Mouse (Mus musculus) embryonic facial prominence, embryonic 13.5 days (tissue): ENCODE measurements around the gene Cbx7. TPM values are rescaled to one million over a fixed set of nuclear protein-coding genes. Genes with fewer than 3 reads are reported as not detected.

Experiments used
- ATAC-seq: fragments of 200-750 bp; cut with Nextera tagmentation; 2 replicates; pipeline ENCODE4 v1.8.0; 2017; ENCODE audit warnings: low read depth; ENCODE audit not compliant: insufficient number of reproducible peaks, insufficient read depth, low FRiP score, low TSS enrichment
- H3K27ac ChIP-seq: fragments of 300-500 bp; sonication (generic); 2 replicates; pipeline ENCODE4 v1.5.1; 2015; ENCODE audit warnings: moderate library complexity, mild to moderate bottlenecking, inconsistent platforms
- H3K27me3 ChIP-seq: fragments of 300-500 bp; sonication (generic); 2 replicates; pipeline ENCODE4 v1.6.1; 2015; ENCODE audit warnings: mild to moderate bottlenecking, inconsistent platforms
- H3K36me3 ChIP-seq: fragments of 300-500 bp; sonication (generic); 2 replicates; pipeline ENCODE4 v1.6.1; 2015; ENCODE audit warnings: mild to moderate bottlenecking, inconsistent platforms
- H3K4me1 ChIP-seq: fragments of 300-500 bp; sonication (generic); 2 replicates; pipeline ENCODE4 v1.6.1; 2015; ENCODE audit warnings: inconsistent platforms
- H3K4me2 ChIP-seq: fragments of 300-500 bp; sonication (generic); 2 replicates; pipeline ENCODE4 v1.6.1; 2015; ENCODE audit warnings: moderate library complexity, mild to moderate bottlenecking, inconsistent platforms
- H3K4me3 ChIP-seq: fragments of 300-500 bp; sonication (generic); 2 replicates; pipeline ENCODE4 v1.5.1; 2015; ENCODE audit warnings: mild to moderate bottlenecking, inconsistent platforms
- H3K9ac ChIP-seq: fragments of 300-500 bp; sonication (generic); 2 replicates; pipeline ENCODE4 v1.6.1; 2015; ENCODE audit warnings: mild to moderate bottlenecking, inconsistent platforms
- H3K9me3 ChIP-seq: fragments of 300-500 bp; sonication (generic); 2 replicates; pipeline ENCODE4 v1.6.1; 2016; ENCODE audit warnings: inconsistent platforms
- WGBS: fragments of 180-500 bp; shearing (Covaris S2); methylation state at CpG from one replicate; pipeline ENCODE4 v1.1.7; 2015; ENCODE audit warnings: mixed read lengths; 5-methylcytosine and 5-hydroxymethylcytosine counted together
- polyA plus RNA-seq: library from polyadenylated mRNA; unstranded; fragments of >200 nt; fragmentation: Nextera tagmentation; extraction: Ambion mirVana; gene quantifications from 2 replicates; pipeline ENCODE4 v1.2.1, GENCODE M21; 2015

Gene Cbx7
- polyA plus RNA-seq, 1 experiment from 2014 or later: 2.5 TPM

- Histone ChIP-seq H3K4me1 (peaks cover 7% of the 10 kb centered on the region; the same call in 1 of the 2 replicates), H3K4me2 (no peak overlapping the region), H3K36me3 (no peaks in the 10 kb centered on the region), H3K9me3 (no peaks in the 10 kb centered on the region), H3K9ac (no peak overlapping the region), H3K27me3 (no peaks in the 10 kb centered on the region), H3K27ac (no peak overlapping the region), H3K4me3 (no peak overlapping the region)
- WGBS: 85% methylated on average over 5 of the region's 5 CpGs
- ATAC-seq: no peak
Measured at GRCm38 (mm10) chr15:79884820-79885219, 86.1 kb downstream of the Cbx7 start.

GRCm38 (mm10) chr15:79883352-79883822, 87.5 kb downstream of the Cbx7 start:
- peak; percentile 75 for ATAC-seq
- H3K27me3 ChIP-seq: no peaks in the 10 kb centered on the region
- peak overlapping the region; percentile 53 for H3K4me3 ChIP-seq
- under 1% methylated on average over 30 of the region's 30 CpGs for WGBS
- H3K9ac ChIP-seq: peak overlapping the region; percentile 75
- peak overlapping the region; percentile 64 for H3K4me2 ChIP-seq
- H3K27ac ChIP-seq: peak overlapping the region; percentile 82
- H3K9me3 ChIP-seq: no peaks in the 10 kb centered on the region
- no peaks in the 10 kb centered on the region for H3K36me3 ChIP-seq
- peaks cover 19% of the 10 kb centered on the region for H3K4me1 ChIP-seq

GRCm38 (mm10) chr15:79882623-79883267, 88.2 kb downstream of the Cbx7 start:
- Histone ChIP-seq H3K27me3 (no peaks in the 10 kb centered on the region), H3K9ac (peak overlapping the region; percentile 75; the same call in 1 of the 2 replicates), H3K27ac (no peak overlapping the region), H3K4me1 (peaks cover 19% of the 10 kb centered on the region), H3K9me3 (no peaks in the 10 kb centered on the region), H3K4me3 (peak overlapping the region; percentile 53), H3K36me3 (no peaks in the 10 kb centered on the region), H3K4me2 (peak overlapping the region; percentile 64)
- WGBS: 25% methylated on average over 19 of the region's 19 CpGs
- ATAC-seq: no peak

- 86% methylated on average over 3 of the region's 3 CpGs for WGBS
- ATAC-seq: no peak
- no peaks in the 10 kb centered on the region for H3K9me3 ChIP-seq
Measured at GRCm38 (mm10) chr15:79880477-79880876, 90.4 kb downstream of the Cbx7 start.

GRCm38 (mm10) chr15:79879319-79879718, 91.6 kb downstream of the Cbx7 start:
- peak; percentile 75 for ATAC-seq
- 38% methylated on average over 13 of the region's 13 CpGs for WGBS
- Histone ChIP-seq H3K4me2 (peak overlapping the region; percentile 37), H3K4me1 (peaks cover 19% of the 10 kb centered on the region), H3K36me3 (no peaks in the 10 kb centered on the region), H3K9me3 (no peaks in the 10 kb centered on the region), H3K27me3 (no peaks in the 10 kb centered on the region), H3K27ac (peak overlapping the region; percentile 89), H3K4me3 (no peak overlapping the region), H3K9ac (0 out of 2 replicates have a peak overlapping the region, but pooled peaks have one; percentile 21)

More at GRCm38 (mm10) chr15:79880477-79880876, 90.4 kb downstream of the Cbx7 start:
- H3K4me3 ChIP-seq: no peak overlapping the region
- no peaks in the 10 kb centered on the region for H3K27me3 ChIP-seq
- H3K4me2 ChIP-seq: no peak overlapping the region
- H3K9ac ChIP-seq: no peak overlapping the region
- H3K36me3 ChIP-seq: no peaks in the 10 kb centered on the region
- no peak overlapping the region for H3K27ac ChIP-seq
- peaks cover 19% of the 10 kb centered on the region for H3K4me1 ChIP-seq

GRCm38 (mm10) chr15:79878725-79879136, 92.2 kb downstream of the Cbx7 start:
- Histone ChIP-seq H3K4me1 (peaks cover 19% of the 10 kb centered on the region), H3K27ac (peak overlapping the region; percentile 89), H3K9me3 (no peaks in the 10 kb centered on the region), H3K4me3 (no peak overlapping the region), H3K4me2 (peak overlapping the region; percentile 37), H3K9ac (0 out of 2 replicates have a peak overlapping the region, but pooled peaks have one; percentile 21), H3K36me3 (no peaks in the 10 kb centered on the region), H3K27me3 (no peaks in the 10 kb centered on the region)
- no peak for ATAC-seq
- WGBS: 65% methylated on average over 6 of the region's 6 CpGs

GRCm38 (mm10) chr15:79875261-79875995, 95.5 kb downstream of the Cbx7 start:
- Histone ChIP-seq H3K4me3 (no peak overlapping the region), H3K27ac (no peak overlapping the region), H3K36me3 (no peaks in the 10 kb centered on the region), H3K9ac (no peak overlapping the region), H3K9me3 (no peaks in the 10 kb centered on the region; the same call in 1 of the 2 replicates), H3K27me3 (no peaks in the 10 kb centered on the region), H3K4me2 (no peak overlapping the region), H3K4me1 (peaks cover 12% of the 10 kb centered on the region)
- ATAC-seq: no peak
- 84% methylated on average over 18 of the region's 18 CpGs for WGBS

GRCm38 (mm10) chr15:79873995-79874394, 96.9 kb downstream of the Cbx7 start:
- no peak overlapping the region for H3K9ac ChIP-seq
- 59% methylated on average over 2 of the region's 2 CpGs for WGBS
- H3K27me3 ChIP-seq: no peaks in the 10 kb centered on the region
- no peak for ATAC-seq
- 0 out of 2 replicates have a peak, but pooled peaks cover 6% of the 10 kb centered on the region for H3K4me1 ChIP-seq
- H3K4me2 ChIP-seq: no peak overlapping the region
- H3K9me3 ChIP-seq: peaks cover 4% of the 10 kb centered on the region; the same call in 1 of the 2 replicates
- H3K4me3 ChIP-seq: no peak overlapping the region
- H3K36me3 ChIP-seq: no peaks in the 10 kb centered on the region
- no peak overlapping the region for H3K27ac ChIP-seq

- Histone ChIP-seq H3K4me3 (no peak overlapping the region), H3K27ac (no peak overlapping the region), H3K9ac (no peak overlapping the region), H3K27me3 (no peaks in the 10 kb centered on the region), H3K36me3 (no peaks in the 10 kb centered on the region), H3K4me1 (0 out of 2 replicates have a peak, but pooled peaks cover 2% of the 10 kb centered on the region), H3K9me3 (peaks cover 5% of the 10 kb centered on the region; the same call in 1 of the 2 replicates), H3K4me2 (no peak overlapping the region)
- ATAC-seq: no peak
- WGBS: 87% methylated on average over 8 of the region's 8 CpGs
Measured at GRCm38 (mm10) chr15:79873545-79873944, 97.4 kb downstream of the Cbx7 start.

GRCm38 (mm10) chr15:79867260-79868002, 103.5 kb downstream of the Cbx7 start:
- Histone ChIP-seq H3K4me2 (no peak overlapping the region), H3K27ac (no peak overlapping the region), H3K9me3 (peaks cover 8% of the 10 kb centered on the region; the same call in 1 of the 2 replicates), H3K27me3 (no peaks in the 10 kb centered on the region), H3K4me3 (no peak overlapping the region), H3K9ac (no peak overlapping the region), H3K4me1 (no peaks in the 10 kb centered on the region), H3K36me3 (no peaks in the 10 kb centered on the region)
- WGBS: 79% methylated on average over 3 of the region's 3 CpGs
- no peak for ATAC-seq
